Mouse (Mus musculus): Measurements from ENCODE around the gene Piwil4.
"Not testable (repeated sequence)": the region's sequence is repeated elsewhere in the genome, so short reads cannot be mapped to it uniquely, and the experiment has no call there.

The Piwil4 gene

DNA sequence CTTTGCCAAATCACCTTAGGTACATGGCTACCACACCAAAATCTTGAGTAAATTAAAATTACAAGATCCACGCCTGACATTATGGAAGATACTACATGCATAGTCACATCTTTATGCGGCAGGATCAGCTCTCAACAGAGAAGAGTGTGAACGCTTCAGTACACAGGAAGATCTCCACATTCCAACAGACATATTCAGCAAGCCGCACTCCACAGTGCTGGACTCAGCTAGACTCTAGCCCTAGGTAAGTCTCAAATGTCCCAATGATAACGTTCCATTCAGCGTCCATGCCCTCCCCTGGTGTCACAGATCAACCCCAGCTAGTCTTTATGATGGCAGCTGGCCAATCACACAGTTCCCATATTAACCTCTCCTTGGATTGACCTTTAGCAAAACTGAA is 14.5 kb downstream of the Piwil4 start:
- no peak for DNase-seq (ENCODE audit: low spot score)

DNA sequence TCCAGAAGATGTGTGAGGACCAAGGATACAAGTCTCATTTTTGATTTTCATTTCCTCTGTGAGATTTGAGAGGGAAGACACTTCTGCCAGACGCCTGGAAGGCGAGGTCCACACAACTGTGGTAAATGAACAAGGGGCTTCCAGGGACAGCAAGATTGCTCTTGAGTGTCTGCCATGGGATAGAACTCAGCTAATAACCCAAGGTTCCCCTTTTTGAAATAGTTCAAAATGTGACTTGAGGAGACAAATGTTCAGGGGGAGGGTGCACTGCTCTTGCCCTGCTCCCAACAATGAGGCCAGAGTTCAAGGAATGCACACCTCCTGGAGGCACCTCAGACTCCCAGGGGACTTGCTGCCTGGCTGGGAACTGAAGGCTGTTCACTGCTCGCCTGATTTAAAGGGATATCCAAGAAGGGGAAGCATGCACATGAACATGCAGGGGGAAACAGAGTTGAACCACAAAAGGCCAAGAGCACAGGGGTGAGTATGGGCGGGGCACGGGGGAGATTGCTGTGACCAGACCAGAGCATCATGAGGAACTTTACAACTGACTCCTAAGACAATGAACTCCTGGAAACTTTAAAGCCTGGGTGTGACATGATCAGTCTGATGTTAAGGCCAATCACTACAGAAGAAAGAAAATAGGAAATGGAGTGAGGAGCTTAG is 15.6 kb downstream of the Piwil4 start:
- no peak for DNase-seq (ENCODE audit: low spot score)

DNA sequence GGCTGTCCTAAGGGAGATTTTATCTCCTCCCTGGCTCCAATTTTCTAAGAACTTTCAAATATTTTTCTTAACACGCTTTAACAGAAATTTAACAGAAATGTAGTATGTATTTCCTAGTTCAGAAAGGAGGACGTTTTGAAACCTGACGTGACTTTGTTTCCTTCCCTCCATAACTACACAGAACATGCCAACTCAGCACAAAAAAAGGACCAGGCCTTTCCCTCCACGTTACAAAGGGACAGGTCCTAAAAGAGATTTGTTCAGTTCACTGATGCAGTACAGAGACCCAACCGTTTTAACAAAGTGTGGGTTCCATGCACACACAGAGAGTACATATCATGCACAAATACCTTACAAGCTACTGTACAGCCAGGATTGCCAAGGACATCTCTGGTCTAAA is 18.9 kb downstream of the Piwil4 start:
- DNase-seq (ENCODE audit: low spot score): no peak

DNA sequence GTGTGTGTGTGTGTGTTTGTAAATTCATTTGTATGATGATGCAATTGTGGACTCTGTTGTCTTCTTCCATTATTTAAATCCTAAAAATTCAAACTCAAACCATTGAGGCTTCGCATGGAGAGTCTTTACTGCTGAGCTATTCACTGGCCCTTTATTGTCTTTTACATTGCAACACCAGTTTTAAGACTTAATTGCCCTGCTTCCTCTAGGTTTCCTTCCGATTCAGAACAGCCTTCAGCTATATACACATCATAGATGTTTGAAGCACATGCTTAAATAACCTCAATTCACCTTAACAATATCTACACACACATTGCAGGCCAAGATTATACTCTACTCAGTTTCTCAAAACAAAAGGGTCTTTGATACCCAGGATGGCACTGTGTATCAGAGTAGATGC is 20.1 kb downstream of the Piwil4 start:
- DNase-seq (ENCODE audit: low spot score): no peak

DNA sequence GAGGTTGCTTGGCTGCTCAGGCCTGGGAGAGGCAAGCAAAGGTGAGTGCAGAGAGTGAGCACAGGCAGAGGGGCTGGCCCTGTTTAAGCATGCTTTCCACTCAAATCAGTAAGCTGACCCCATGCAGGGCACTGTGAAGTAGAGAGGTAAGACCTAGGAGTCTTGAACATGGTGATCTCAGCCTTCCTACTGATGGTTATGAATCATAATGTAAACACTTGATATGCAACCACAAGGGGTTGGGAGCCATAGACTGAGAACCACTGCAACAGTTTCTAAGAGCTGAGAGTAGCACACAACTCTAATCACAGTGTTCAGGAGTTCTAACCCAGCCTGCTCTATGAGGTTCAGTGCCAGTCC is 22.2 kb downstream of the Piwil4 start:
- no peak for DNase-seq (ENCODE audit: low spot score)

DNA sequence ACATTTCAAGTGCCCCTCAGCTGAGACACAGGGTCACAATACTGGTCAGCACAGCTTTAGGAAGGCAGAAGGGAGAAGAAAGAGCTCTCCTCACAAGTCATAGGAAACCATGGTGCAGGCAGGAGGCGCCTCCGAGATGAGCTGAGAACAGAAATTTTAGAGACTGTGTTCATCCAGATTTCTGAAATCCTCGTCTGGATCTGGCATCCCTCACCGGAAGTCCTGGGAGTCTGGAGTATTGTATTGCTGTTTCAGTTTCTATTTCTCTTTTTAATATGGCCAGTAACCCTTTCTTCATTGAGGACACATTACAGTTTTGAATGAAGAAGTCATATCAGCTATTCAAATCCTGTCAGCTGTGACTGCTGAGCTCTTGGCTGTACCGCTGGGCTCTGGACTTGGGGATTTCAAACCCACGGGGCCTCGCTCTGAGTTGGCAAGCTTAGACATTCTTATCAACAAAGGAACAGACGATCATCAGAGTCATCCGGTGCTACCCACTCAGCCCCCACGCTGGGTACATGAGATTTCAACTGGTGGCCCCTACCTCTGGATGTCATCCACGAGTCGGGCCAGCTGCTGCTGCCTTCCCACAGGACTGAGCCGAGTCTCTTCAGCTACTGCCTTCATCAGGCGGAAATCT is 22.7 kb downstream of the Piwil4 start:
- no peak for DNase-seq (ENCODE audit: low spot score)

DNA sequence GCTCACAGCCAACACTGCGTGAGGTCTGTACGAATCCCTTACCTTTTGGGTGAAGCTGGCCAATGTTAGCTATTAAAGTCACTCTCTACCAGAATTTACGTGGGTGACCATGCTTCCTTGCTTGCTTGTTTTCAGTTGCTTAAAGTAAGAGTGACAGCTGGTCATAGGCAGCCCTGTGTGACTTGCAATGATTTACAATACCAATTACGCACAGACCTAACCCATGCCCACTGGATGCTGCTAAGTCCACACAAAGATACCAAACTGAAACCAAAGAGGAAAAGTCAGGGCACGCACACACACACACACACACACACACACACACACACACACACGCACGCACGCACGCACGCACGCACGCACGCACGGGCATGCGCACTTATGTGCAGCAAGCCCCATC is 25.3 kb downstream of the Piwil4 start:
- DNase-seq (ENCODE audit: low spot score): no peak

DNA sequence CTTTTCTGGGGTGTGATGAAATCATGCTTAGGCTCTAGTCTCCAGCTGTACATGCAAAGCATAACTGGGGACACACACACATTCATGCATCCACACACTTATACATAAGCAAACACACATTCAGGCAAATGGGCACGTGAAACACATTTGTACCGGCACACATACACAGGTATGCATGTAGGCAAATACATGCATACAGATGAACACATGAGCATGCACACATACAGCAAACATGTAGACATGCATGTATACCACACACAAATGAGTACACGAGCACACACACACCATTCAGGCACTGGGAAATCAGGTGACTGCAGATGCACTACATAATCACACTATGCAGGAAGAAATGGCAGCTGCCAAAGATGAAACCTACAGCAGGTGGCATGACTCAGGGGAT is 29.6 kb downstream of the Piwil4 start:
- no peak for DNase-seq (ENCODE audit: low spot score)

DNA sequence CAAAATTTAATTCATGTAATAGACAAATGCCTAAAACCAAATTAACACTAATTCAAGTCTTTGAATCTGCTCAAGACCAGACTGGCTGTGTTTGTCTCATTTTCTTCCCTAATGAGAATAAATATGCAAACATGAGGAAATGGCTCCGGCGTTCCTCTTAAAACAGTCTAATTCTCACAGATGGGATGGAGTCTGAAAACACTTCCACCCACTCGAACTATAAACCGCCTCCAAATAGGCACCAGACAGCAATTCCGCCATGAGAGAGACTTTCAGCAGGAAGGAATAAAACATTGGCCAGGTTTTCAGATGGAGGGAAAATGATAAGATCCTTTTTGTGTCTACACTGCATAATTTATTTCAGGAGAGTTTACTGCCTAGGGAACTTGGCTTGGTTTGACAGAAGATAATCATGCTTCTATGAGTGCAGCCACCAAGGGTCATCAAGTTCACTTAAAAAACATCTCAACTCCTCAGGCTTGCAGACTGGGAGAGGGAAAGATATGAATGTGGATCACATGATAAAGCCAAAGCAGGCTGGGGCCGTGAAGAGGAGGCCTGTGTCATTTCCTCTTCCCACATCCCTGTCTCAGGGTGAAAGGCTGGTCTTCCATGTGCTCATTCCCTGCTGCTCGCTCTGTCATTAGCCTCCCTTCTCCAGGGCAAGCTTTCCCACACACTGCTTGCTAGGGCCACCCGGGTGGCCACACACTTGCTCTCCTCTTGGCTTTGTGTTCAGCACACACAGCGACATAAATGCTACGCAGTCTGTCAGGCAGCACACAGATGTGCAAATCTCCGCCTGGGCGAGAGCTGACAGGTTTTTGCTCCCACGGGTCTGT is 35.0 kb downstream of the Piwil4 start:
- DNase-seq (ENCODE audit: low spot score): no peak

DNA sequence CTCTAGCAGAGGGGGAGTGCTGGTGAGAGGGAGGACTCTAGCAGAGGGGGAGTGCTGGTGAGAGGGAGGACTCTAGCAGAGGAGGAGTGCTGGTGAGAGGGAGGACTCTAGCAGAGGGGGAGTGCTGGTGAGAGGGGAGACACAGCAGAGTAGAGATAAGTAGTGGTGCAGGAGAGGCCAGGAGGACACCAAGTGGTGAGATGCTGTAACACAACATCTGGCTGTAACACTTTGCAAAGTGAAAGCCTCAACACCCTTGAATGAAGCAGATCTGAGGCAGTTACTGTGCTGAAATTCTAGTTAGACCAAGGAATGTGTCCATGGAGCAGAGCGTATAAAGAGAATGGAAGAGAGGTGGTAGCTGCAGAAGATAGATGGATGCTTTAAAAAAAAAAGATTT is 39.7 kb downstream of the Piwil4 start:
- not testable (repeated sequence) for DNase-seq (ENCODE audit: low spot score)

DNA sequence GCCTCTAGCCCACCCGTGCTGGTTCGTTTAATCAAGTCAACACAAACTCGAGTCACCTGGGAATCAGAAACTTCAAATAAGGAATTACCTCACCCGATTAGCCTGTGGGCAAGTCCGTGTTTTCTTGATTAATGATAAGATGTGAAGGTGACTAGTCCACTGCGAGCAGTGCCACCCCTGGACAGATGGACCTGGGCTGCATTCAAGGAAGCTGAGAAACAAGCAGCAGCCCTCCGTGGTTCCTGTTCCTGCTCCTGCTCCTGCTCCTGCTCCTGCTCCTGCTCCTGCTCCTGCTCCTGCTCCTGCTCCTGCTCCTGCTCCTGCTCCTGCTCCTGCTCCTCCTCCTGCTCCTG is 41.3 kb downstream of the Piwil4 start:
- no peak for DNase-seq (ENCODE audit: low spot score)

DNA sequence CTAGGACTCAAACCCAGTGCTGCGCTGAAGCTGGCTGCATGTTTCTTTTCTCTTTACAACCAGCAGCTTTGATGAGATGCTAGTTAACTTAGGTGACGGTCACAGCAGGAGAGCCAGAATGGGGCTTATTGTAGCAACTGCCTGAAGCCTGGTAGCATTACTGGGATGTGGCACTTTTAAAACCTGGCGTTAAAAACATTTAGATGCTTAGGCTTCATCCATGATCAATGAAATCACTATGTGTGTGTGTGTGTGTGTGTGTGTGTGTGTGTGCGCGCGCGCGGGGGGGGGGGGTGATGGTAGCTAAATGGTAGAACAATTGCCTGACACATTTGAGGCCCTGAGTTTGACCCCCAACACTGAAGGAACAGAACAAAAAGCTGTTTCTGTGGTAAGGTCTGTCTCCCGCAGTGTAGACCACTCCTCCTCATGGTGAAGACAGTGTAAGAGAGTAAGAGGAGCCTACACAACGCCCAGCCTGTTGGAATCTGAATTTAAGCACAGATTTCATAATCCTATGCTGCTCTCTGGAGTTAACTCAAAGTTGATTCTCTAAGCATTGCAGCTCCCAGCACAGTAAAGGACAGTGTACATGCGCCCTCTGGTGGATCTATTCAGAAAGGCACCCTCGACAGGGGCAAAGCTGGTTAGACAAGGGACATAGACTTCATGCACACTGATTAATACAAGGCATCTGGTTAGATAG is 41.8 kb downstream of the Piwil4 start:
- DNase-seq (ENCODE audit: low spot score): peak; percentile 75

DNA sequence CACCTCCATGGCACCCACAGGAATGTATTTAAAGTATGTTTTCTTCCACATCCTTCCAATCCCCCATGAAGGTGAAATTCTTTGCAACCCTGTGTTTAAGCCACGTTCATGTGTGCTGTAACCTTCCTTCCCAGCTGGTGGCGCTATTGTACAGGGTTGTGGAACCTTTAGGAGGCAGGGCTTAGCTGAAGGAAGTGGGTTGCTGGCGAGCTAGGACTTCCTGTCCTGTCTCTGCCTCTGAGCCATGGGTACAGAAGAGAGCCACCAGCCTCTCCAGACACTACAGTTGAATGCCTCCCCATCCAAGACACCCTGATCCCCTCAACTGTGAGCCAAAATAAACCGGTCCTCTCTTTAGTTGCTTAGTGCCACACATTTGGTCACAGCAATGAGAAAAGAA is 42.6 kb downstream of the Piwil4 start:
- DNase-seq (ENCODE audit: low spot score): no peak

DNA sequence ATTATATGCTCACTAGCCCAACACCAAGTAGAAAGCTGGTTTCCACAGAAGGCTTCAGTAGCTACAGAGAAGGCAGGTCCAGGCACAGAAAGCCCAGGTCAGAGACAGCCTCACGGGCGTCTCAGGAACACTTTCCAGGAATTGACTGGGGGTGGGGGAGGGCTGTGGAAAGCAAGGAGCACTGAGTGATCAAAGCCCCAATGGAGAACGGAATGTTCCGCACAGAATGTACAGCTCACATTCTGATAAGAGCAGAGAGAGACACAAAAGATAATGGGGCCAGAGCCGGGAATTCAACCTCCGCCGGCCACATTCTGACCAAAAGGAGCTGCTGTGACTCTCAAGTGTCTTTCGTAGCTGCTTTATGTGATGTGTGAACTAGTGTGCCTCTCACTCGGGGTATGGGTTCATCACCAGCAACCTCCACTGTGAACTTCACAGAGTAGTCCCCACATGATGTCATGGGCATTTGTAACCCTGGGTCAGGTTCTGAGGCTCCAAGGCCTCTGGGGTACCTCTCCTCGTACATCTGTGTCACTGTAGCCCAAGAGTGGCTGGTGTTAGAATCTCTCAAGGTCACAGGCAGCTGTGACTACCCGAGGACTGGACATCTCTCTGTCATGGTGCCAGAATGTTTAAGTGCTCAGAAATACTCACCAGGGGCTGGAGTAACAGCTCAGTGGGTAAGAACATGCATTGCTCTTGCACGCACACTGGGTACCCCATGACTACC is 51.0 kb downstream of the Piwil4 start:
- no peak for DNase-seq (ENCODE audit: low spot score)

DNA sequence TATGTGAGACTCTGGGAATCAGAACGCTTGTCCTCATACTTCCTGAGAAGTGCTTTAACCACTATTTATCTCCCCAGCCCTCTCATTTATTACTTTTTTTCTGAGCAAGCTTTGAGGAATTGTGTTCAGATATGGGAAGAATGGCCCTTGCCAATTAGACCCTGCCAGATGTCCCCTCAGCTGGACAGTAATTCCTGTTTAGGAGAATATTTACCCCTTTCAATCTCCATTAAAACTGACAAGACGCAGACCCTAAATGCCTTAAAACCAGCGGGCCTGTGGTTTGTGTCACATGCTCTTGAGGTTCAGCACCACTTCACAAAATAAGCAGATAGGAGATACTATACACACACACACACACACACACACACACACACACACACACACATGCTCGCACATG is 56.2 kb downstream of the Piwil4 start:
- DNase-seq (ENCODE audit: low spot score): peak; percentile 3

DNA sequence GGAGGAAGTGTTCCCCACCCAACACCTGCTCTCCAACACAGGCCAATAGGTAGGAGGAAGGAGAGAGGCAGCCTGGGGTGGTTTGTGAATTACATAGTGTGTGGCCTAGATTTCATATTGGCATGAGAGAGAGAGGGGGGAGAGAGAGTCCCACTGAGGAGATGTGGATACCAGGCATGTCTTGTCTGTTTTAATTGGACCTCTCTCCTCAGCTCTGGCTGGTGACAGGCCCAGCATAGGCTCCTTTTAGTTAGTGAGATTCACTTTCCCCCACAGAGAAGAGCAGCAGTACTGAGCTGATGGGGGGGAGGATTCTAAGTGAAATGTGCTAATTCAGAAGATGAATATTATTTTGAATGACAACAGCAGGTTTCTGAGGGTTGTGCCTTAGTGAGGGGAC is 57.8 kb downstream of the Piwil4 start:
- no peak for DNase-seq (ENCODE audit: low spot score)

DNA sequence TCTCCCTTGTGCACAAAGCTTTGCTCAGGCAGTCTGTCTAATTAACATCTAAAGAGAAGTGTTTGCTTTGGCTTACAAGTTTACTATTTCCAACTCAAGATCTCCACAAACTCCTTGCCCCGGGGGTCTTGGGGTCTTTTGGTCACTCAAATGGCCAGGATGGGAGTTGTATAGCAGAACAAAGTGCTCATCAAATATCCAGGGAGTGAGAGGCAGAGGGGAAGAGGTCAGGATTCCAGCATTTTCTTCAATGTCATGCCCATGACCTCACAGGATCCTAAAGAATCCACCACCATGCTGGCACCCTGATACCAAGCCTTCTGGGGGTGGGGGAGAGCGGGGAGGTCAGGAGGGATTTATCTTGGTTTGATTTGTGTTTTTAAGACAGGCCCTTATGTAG is 59.9 kb downstream of the Piwil4 start:
- no peak for DNase-seq (ENCODE audit: low spot score)

DNA sequence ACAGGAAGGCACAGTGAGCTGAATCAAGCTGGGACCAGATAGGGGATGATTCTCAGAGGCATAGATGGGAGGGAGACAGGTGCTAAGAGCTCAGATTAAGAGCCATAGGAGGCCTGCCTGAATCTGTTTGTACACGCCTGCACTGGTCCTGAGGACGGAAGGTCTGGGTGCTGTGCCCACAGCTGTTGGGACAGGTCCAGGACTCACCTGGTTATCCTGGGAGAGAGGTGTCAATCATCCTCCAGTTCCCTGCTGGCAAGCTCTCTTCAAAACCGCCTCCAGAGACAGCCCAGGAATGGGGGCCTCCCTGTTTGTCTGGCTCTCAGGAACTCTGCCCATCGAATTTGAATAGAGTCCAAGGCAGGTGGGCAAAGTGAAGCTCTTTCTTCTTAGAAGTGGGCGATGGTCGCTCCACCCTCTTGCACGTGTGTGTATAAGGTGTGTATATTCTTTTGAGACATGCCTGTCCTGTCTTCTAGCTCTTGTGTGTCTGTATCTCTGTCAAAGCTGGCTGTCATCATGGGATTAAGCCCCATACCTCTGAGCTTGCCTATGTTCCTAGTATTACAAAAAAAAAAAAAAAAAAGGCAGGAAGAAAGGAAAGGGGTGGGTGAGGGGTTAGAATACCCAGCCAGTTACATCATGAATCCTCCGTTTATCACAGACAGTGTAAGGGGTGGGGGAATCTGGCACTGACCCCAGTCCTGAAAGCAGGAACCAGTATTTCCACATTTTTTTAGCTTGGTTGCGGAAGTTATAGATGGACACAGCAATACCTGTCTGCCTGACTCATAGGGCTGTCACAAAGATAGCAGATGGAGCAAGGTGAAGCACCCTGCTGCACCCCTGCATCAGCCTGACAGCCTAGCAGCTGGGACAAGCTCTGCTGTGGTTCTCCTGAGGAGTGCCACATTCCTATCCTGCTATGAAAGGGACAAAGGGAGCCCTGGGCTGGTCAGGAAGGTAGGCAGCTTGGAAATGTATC is 64.5 kb downstream of the Piwil4 start:
- no peak for DNase-seq (ENCODE audit: low spot score)

DNA sequence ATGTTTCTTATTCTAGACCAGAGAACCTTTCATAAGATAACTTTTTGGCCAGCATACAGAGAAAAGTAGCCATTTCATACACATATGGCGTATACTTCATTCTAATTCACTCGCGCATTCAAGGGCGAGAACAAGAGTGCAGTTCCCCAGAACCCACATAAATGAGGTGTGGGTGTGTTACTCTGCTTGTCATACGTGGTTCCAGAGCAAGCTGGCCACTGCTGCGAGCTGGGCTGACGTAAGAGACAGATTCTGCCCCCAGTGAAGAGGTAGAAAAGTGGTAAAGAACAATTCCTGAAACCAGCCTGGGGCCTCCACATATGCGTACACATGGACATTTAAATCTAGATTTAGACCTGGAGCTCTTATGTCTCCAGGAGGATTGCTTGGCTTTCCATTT is 66.0 kb downstream of the Piwil4 start:
- no peak for DNase-seq (ENCODE audit: low spot score)

DNA sequence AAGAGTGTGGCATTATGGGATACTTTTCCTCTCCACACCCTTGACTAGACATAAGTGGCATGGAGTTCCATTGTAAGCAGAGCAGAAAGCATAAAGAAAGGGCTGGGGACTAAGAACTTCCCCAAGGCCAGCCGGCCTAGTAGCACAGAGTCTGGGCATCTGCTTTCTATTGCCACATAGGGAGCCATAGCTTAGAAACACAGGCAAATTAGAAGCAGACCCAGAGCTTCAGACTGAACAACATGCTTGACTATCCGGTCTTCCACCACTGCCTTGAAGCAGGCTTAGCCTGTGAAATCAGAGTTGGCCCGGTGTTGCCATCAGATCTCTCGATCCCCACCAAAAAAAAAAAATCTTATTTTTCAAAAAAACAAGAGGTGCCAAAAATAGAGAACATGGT is 67.4 kb downstream of the Piwil4 start:
- DNase-seq (ENCODE audit: low spot score): no peak

DNA sequence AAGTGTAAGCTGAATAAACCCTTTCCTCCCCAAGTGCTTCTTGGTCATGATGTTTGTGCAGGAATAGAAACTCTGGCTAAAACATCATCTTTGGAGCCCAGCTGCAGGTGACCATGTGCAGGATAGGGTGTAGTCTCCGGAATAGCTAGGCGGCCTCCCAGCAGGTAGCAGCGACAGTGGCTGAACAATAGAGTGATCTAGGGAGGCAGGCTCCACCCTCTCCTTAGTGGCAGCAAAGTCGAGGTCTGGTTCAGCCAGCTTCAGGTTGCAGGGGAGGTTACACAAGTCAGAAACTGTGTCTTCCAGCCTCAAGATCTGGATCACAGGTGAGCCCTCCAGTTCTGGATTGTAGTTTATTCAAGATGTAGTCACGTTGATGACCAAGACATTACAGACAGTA is 68.6 kb downstream of the Piwil4 start:
- DNase-seq (ENCODE audit: low spot score): not testable (repeated sequence)
